Mouse (Mus musculus): Measurements from ENCODE around the gene Gm5089. TPM values are rescaled to one million over a fixed set of nuclear protein-coding genes. Genes with fewer than 3 reads are reported as not detected.
"Not testable (repeated sequence)": the region's sequence is repeated elsewhere in the genome, so short reads cannot be mapped to it uniquely, and the experiment has no call there.

Gm5089 gene
- polyA plus RNA-seq, 1 experiment from 2014 or later, result 0.36 TPM

DNA sequence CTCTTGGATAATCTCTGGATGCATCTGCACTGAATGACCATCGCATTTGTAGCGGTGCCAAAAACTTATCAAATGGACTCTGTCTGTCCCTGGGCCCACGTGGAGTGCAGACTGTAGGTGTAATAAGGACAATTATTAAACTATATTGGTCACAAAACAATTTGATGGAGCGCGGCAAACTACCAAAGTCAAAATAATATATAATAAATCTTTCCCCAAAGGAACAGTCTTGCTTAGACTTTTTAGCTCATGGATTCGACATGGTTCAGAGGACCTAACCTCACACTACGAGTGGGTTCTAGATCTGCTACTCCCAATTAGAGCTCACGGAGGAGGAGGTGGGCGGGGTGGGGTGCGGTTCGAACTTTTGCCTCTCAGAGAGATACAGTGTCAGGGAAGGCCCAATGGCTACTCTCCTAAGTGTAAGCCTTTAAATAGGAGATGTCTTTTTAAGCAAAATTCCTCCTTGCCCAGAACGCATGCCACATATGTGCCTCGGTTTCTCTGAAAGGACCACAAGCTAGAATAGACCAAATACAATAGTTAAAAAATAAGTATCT is 15.1 kb upstream of the Gm5089 start:
- Histone ChIP-seq H3K9me3 (replicated peaks) (no peaks in the 10 kb centered on the region), H3K4me1 (peaks cover 71% of the 10 kb centered on the region), H3K4me3 (peak overlapping the region; percentile 85), H3K27ac (peak overlapping the region; percentile 98), H3K27me3 (ENCODE audit: low read depth, poor library complexity, severe bottlenecking) (peaks cover 87% of the 10 kb centered on the region), H3K36me3 (no peaks in the 10 kb centered on the region)
- WGBS, result 22% methylated on average over 13 of the region's 13 CpGs
- DNase-seq (ENCODE audit: low spot score), result peak; percentile 33

DNA sequence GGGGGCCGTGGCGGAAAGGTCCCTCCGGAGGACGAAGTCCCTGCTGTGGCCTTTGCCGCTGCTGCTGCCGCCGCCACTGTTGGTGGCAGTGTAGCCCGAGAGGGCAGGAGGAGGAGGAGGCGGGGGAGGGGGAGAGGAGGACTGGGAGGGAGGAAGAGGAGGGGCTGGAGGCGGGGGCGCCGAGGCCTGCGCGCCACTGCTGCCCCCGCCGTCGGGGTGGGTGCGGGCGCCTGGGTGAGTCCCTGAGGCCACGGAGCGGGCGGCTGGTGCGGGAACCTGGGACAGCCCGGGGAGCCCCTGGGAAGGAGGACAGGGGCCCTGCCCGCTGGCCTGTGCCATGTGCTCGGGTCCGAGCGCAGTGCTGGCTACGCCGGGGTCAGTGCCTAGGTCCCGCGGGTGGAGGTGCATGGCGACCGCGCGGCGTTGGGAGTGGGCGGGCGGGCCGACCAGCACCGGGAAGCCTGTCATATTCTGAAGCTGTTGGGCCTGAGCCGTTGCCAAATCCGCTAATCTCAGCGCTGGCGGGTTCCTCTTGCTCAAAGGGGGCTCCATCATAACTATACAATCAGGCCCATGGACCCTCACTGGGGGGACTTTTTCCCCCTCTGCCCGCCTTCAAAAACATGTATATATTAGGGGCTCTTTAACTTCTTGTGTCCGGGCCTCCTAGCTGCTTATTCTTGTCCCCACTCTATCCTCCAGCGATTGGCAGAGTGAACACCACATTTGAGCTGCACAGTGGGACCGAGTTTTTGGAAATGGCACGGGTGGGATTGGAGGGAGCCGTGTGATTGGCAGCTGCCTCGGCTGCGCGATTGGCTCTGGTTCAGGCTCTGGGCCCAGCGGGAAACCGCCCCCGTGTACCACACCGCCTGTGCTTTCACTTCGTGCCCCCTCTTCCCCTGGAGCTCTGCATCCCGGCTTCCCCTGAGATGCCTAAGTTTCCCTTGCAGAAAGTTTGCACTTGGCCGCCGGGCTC is 14.1 kb upstream of the Gm5089 start, which contains the start of gene Zic5:
Zic5 (minus strand) TSS at position 915 of the 979 bp plus-strand sequence.
- peak within 1 kb of the TSS; percentile 98 for H3K27ac ChIP-seq
- no peaks in the 10 kb centered on the region for H3K9me3 ChIP-seq (replicated peaks)
- H3K27me3 ChIP-seq (ENCODE audit: low read depth, poor library complexity, severe bottlenecking), result peaks cover 78% of the 10 kb centered on the region
- peaks cover 75% of the 10 kb centered on the region for H3K4me1 ChIP-seq
- peak; percentile 85 for DNase-seq (ENCODE audit: low spot score)
- under 1% methylated on average over 58 of the region's 62 CpGs for WGBS
- no peaks in the 10 kb centered on the region for H3K36me3 ChIP-seq
- H3K4me3 ChIP-seq, result peak within 1 kb of the TSS; percentile 85

DNA sequence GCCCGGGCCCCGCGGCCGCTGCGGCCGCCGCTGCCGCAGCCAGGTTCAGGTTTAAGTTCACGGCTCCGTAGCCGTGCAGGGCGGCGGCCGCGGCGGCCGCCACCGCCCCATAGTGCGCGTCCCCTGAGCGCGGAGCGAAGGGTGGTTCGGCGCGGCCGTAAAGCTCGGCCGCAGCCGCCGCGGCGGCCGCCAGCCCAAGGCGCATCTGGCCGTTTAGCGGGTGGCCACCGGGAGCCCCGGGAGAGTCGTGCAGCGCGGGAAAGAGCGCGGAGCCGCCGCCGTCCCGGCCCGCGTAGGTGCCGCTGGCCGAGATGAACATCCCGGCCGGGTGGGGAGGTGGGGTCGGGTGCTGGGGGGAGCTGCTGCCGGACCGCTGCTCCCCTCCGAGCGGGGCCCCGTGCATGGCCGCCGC is 13.4 kb upstream of the Gm5089 start:
- Histone ChIP-seq H3K4me1 (peaks cover 74% of the 10 kb centered on the region), H3K27me3 (ENCODE audit: low read depth, poor library complexity, severe bottlenecking) (peaks cover 71% of the 10 kb centered on the region), H3K4me3 (peak overlapping the region; percentile 85), H3K9me3 (replicated peaks) (no peaks in the 10 kb centered on the region), H3K27ac (peak overlapping the region; percentile 98), H3K36me3 (0 out of 2 replicates have a peak, but pooled peaks cover 5% of the 10 kb centered on the region)
- WGBS, result under 1% methylated on average over 60 of the region's 62 CpGs
- DNase-seq (ENCODE audit: low spot score), result no peak

DNA sequence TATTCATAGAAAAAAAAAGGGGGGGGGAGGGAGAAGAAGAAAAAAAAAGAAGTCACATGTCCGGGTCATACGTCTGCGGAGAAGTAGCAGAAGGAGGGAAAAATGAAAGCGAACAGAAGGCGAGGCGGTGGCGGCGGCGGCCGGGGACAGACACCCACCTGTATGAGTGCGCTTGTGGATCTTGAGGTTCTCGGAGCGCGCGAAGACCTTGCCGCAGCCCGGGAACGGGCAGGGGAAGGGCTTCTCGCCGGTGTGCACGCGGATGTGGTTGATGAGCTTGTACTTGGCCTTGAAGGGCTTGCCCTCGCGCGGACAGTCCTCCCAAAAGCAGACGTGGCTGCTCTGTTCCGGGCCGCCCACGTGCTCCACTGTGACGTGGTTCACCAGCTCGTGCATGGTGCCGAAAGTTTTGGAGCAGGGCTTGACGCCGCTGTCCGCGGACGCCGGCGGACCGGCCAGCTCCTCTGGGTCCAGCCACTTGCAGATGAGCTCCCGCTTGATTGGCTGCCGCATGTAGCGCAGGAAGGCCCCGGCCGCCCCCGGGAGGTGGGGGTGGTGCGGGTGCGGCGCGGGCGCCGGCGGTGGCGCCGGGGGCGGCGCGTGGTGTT is 12.9 kb upstream of the Gm5089 start:
- WGBS, result under 1% methylated on average over 54 of the region's 58 CpGs
- not testable (repeated sequence) for H3K9me3 ChIP-seq (replicated peaks); H3K36me3 ChIP-seq
- peak overlapping the region; percentile 85 for H3K4me3 ChIP-seq
- peak overlapping the region; percentile 98 for H3K27ac ChIP-seq
- peaks cover 69% of the 10 kb centered on the region for H3K4me1 ChIP-seq
- peaks cover 66% of the 10 kb centered on the region for H3K27me3 ChIP-seq (ENCODE audit: low read depth, poor library complexity, severe bottlenecking)
- peak; percentile 78 for DNase-seq (ENCODE audit: low spot score)

DNA sequence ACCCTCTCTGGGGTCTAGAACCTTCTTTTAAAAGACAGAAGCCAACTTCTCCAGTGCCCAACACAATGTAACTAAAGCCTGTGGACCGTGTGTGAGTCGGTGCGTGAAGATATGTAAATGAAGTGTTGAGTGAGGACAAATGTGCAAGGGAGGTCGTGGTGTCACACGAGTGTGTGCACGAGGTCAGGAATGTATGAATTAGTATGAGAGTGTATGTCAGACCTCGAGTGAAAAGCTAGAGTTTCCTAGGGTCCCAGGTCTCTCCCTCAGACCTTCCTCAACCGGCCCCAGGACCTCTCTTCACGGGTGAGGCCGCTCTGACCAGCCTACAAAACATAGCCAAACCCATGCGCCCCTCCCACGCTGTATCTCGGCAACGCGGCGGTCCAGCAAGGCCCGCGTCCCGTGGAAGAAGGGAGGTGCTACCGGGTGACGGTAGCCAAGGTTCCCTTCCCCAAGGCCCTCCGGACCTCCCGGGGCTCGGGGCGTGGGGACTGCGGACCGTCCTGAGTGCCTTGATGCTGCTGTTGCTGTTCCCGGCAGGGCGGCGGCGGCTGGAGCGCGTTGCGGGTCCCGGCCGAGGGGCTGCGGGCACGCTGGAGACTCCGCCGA is 12.3 kb upstream of the Gm5089 start:
- Histone ChIP-seq H3K4me3 (peak overlapping the region; percentile 85), H3K27me3 (ENCODE audit: low read depth, poor library complexity, severe bottlenecking) (peaks cover 59% of the 10 kb centered on the region), H3K27ac (peak overlapping the region; percentile 98), H3K36me3 (peaks cover 9% of the 10 kb centered on the region), H3K4me1 (peaks cover 62% of the 10 kb centered on the region), H3K9me3 (replicated peaks) (no peaks in the 10 kb centered on the region)
- peak; percentile 65 for DNase-seq (ENCODE audit: low spot score)
- WGBS, result under 1% methylated on average over 40 of the region's 40 CpGs

DNA sequence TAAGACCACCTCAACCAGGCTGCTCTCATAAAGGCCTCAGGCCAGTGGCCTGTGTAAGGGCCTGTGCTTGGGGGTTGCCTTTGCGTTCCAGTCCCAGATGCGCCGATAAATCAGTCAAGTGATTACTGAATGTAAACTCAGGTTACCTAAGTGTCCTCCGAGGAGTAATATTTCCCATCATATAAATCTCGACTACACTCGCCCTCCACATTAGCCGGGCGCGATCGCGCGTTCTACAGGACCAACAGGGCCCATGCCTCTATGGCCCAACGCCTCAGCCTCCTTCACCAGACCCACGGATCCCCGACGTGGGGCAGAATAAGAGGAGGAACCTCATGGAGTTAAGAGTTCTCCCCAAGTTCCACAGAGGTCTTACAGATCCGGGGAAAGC is 11.8 kb upstream of the Gm5089 start:
- peaks cover 9% of the 10 kb centered on the region for H3K36me3 ChIP-seq
- H3K9me3 ChIP-seq (replicated peaks), result no peaks in the 10 kb centered on the region
- WGBS, result 3% methylated on average over 17 of the region's 17 CpGs
- peaks cover 58% of the 10 kb centered on the region for H3K4me1 ChIP-seq
- H3K4me3 ChIP-seq, result peak overlapping the region; percentile 85
- H3K27me3 ChIP-seq (ENCODE audit: low read depth, poor library complexity, severe bottlenecking), result peaks cover 54% of the 10 kb centered on the region
- H3K27ac ChIP-seq, result peak overlapping the region; percentile 98
- DNase-seq (ENCODE audit: low spot score), result peak; percentile 60

DNA sequence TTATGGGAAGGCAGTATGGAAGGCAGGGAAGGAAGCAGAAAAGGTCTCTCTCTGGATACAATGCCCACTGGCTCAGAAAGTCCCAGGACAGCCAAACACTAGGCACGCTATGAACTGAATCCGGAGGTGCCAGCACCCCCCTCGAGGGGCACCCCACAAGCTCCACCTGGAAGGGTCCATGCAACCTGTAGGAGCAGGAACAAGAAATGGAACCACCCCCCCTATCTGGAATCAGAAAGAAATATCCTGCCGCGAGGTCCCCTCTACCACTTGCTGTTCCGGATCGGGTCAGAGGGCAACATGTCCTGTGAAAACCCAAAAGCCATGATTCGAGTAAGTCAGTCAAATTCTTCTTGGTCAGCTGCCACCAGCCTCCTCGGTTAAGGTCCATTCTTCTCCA is 11.1 kb upstream of the Gm5089 start:
- Histone ChIP-seq H3K4me1 (peaks cover 51% of the 10 kb centered on the region), H3K27ac (peak overlapping the region; percentile 98), H3K36me3 (peaks cover 9% of the 10 kb centered on the region), H3K27me3 (ENCODE audit: low read depth, poor library complexity, severe bottlenecking) (peaks cover 47% of the 10 kb centered on the region), H3K9me3 (replicated peaks) (no peaks in the 10 kb centered on the region), H3K4me3 (peak overlapping the region; percentile 85)
- 18% methylated on average over 9 of the region's 9 CpGs for WGBS
- peak; percentile 47 for DNase-seq (ENCODE audit: low spot score)

DNA sequence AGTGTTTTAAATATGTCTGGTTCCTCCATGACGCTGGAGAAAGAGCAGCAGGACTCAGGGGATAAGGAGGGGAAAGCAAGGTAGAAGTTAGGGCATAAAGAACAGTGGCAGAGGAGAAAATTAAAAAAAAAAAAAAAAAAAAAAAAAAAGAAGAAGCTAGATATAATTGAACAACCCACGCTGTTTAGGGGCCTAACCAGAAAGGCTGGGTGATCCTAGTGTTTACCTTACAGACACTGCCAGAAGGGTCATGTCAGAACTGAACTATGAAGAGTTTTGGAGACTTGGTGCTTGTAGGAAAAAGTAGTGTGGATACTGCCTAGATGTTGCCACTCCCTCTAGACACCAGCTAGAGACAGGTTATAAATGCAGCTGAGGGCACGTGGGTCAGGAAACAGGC is 10.6 kb upstream of the Gm5089 start:
- Histone ChIP-seq H3K4me1 (peaks cover 50% of the 10 kb centered on the region), H3K36me3 (peaks cover 9% of the 10 kb centered on the region), H3K9me3 (replicated peaks) (no peaks in the 10 kb centered on the region), H3K27ac (peak overlapping the region; percentile 98), H3K27me3 (ENCODE audit: low read depth, poor library complexity, severe bottlenecking) (peaks cover 42% of the 10 kb centered on the region), H3K4me3 (peak overlapping the region; percentile 85)
- no peak for DNase-seq (ENCODE audit: low spot score)
- WGBS, result 24% methylated on average over 3 of the region's 3 CpGs

DNA sequence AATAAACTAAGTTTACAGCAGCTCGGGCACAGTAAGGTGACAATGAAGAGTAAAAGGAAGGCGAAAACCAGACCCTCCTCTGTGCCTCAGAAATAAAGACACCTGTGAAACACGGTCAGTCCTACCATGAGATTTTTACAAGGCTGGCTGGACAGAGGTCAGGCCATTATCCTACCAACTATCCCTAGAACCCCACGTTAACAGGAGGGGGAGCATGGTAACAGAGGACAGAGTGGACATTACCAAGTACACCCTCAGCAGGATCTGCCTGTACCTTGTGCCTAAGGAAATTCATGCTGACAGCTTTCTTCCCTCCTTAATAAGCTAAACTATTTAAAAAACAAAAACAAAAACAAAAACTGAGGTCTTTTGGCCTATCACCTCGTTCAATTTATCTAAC is 9.3 kb upstream of the Gm5089 start:
- H3K27ac ChIP-seq, result no peak overlapping the region
- 43% methylated on average over 5 of the region's 5 CpGs for WGBS
- H3K4me3 ChIP-seq, result peak overlapping the region; percentile 21; the same call in 1 of the 2 replicates
- H3K36me3 ChIP-seq, result peaks cover 9% of the 10 kb centered on the region
- H3K4me1 ChIP-seq, result peaks cover 43% of the 10 kb centered on the region
- no peaks in the 10 kb centered on the region for H3K9me3 ChIP-seq (replicated peaks)
- H3K27me3 ChIP-seq (ENCODE audit: low read depth, poor library complexity, severe bottlenecking), result peaks cover 29% of the 10 kb centered on the region
- DNase-seq (ENCODE audit: low spot score), result no peak

DNA sequence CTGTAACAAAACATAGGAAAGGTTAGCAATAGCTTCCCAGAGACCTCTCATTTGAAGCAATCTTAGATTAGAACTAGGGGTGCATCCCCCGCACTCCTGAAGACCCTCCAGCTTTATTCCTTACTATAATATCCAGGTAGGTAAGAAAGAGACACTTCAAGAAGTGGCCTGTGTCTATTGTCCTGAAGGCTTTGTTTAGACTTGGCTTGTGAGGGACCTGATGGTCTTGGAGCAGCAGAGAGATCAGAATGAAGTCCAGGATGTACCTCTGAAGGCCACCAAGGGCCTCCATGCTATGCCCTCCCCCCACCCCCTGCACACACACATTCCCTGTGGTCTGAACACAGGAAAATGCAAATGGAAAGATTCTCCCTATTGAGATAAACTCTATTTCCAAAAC is 8.9 kb upstream of the Gm5089 start:
- DNase-seq (ENCODE audit: low spot score), result no peak
- WGBS, result 100% methylated on average over 1 of the region's 1 CpGs
- H3K9me3 ChIP-seq (replicated peaks), result no peaks in the 10 kb centered on the region
- H3K4me1 ChIP-seq, result peaks cover 41% of the 10 kb centered on the region
- no peak overlapping the region for H3K27ac ChIP-seq
- peaks cover 9% of the 10 kb centered on the region for H3K36me3 ChIP-seq
- 0 out of 2 replicates have a peak overlapping the region, but pooled peaks have one; percentile 21 for H3K4me3 ChIP-seq
- peaks cover 25% of the 10 kb centered on the region for H3K27me3 ChIP-seq (ENCODE audit: low read depth, poor library complexity, severe bottlenecking)

DNA sequence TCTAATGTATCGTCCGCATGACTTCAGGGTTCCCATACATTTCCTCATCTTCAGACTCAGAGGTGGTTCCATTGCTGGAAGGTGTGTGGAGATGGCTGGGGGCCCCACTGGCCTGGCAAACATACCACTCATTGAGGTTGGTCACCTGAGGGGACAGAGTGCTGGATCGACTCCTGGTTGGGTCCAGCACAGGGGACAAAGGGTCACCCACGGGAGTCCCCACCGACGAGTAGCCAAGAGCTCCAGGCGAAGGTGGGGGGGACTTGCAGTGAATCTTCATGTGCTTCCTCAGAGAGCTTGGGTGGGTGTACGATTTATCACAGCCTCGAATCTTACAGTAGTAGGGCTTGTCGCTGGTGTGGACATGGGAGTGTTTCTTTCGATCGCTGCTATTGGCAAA is 8.4 kb upstream of the Gm5089 start:
- DNase-seq (ENCODE audit: low spot score); H3K27ac ChIP-seq; H3K36me3 ChIP-seq; H3K9me3 ChIP-seq (replicated peaks); H3K4me3 ChIP-seq: not testable (repeated sequence)
- Histone ChIP-seq H3K27me3 (ENCODE audit: low read depth, poor library complexity, severe bottlenecking) (peaks cover 20% of the 10 kb centered on the region), H3K4me1 (peaks cover 39% of the 10 kb centered on the region)
- 92% methylated on average over 12 of the region's 12 CpGs for WGBS

DNA sequence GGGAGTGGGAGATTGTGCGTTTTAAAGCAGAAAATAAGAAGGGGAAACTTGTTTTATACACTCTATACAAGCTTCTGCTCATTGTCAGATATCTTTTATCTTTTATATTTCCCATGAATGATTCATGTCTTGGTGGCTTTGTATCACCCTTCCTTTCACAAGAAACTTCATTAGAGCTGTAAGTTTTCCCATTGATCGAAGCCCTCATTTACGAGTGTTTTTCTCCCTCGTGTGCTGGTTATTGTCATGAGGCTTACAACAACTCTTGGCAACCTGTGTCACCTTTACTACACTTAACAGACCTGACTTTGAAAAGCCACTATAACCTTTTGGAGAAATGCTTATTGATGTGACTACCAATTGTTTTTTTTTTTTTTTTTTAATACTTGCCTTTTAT is 4.6 kb upstream of the Gm5089 start:
- Histone ChIP-seq H3K27ac (no peak overlapping the region), H3K4me1 (peaks cover 49% of the 10 kb centered on the region), H3K36me3 (peaks cover 9% of the 10 kb centered on the region), H3K27me3 (ENCODE audit: low read depth, poor library complexity, severe bottlenecking) (peaks cover 24% of the 10 kb centered on the region), H3K9me3 (replicated peaks) (no peaks in the 10 kb centered on the region), H3K4me3 (no peak overlapping the region)
- WGBS, result 66% methylated on average over 4 of the region's 4 CpGs
- DNase-seq (ENCODE audit: low spot score), result no peak

All from limb, embryonic 10.5 days (tissue).